Mouse (Mus musculus) embryonic facial prominence, embryonic 13.5 days (tissue): Measurements from ENCODE around the gene Kifap3. TPM values are rescaled to one million over a fixed set of nuclear protein-coding genes. Genes with fewer than 3 reads are reported as not detected.
A peak's percentile ranks its signal among the peaks of the same experiment; 100 is the strongest.

Source experiments
- ATAC-seq: fragments of 200-750 bp; cut with Nextera tagmentation; 2 replicates; pipeline ENCODE4 v1.8.0; 2017; ENCODE audit warnings: low read depth; ENCODE audit not compliant: insufficient number of reproducible peaks, insufficient read depth, low FRiP score, low TSS enrichment
- H3K27ac ChIP-seq: fragments of 300-500 bp; sonication (generic); 2 replicates; pipeline ENCODE4 v1.5.1; 2015; ENCODE audit warnings: moderate library complexity, mild to moderate bottlenecking, inconsistent platforms
- H3K27me3 ChIP-seq: fragments of 300-500 bp; sonication (generic); 2 replicates; pipeline ENCODE4 v1.6.1; 2015; ENCODE audit warnings: mild to moderate bottlenecking, inconsistent platforms
- H3K36me3 ChIP-seq: fragments of 300-500 bp; sonication (generic); 2 replicates; pipeline ENCODE4 v1.6.1; 2015; ENCODE audit warnings: mild to moderate bottlenecking, inconsistent platforms
- H3K4me1 ChIP-seq: fragments of 300-500 bp; sonication (generic); 2 replicates; pipeline ENCODE4 v1.6.1; 2015; ENCODE audit warnings: inconsistent platforms
- H3K4me2 ChIP-seq: fragments of 300-500 bp; sonication (generic); 2 replicates; pipeline ENCODE4 v1.6.1; 2015; ENCODE audit warnings: moderate library complexity, mild to moderate bottlenecking, inconsistent platforms
- H3K4me3 ChIP-seq: fragments of 300-500 bp; sonication (generic); 2 replicates; pipeline ENCODE4 v1.5.1; 2015; ENCODE audit warnings: mild to moderate bottlenecking, inconsistent platforms
- H3K9ac ChIP-seq: fragments of 300-500 bp; sonication (generic); 2 replicates; pipeline ENCODE4 v1.6.1; 2015; ENCODE audit warnings: mild to moderate bottlenecking, inconsistent platforms
- H3K9me3 ChIP-seq: fragments of 300-500 bp; sonication (generic); 2 replicates; pipeline ENCODE4 v1.6.1; 2016; ENCODE audit warnings: inconsistent platforms
- WGBS: fragments of 180-500 bp; shearing (Covaris S2); methylation state at CpG from one replicate; pipeline ENCODE4 v1.1.7; 2015; ENCODE audit warnings: mixed read lengths; 5-methylcytosine and 5-hydroxymethylcytosine counted together
- polyA plus RNA-seq: library from polyadenylated mRNA; unstranded; fragments of >200 nt; fragmentation: Nextera tagmentation; extraction: Ambion mirVana; gene quantifications from 2 replicates; pipeline ENCODE4 v1.2.1, GENCODE M21; 2015

The Kifap3 gene
- polyA plus RNA-seq, 1 experiment from 2014 or later: 60.1 TPM

- ATAC-seq: no peak
- Histone ChIP-seq H3K27me3 (no peaks in the 10 kb centered on the region), H3K4me2 (no peak overlapping the region), H3K36me3 (no peaks in the 10 kb centered on the region), H3K27ac (no peak overlapping the region), H3K9me3 (no peaks in the 10 kb centered on the region), H3K9ac (no peak overlapping the region), H3K4me3 (no peak overlapping the region), H3K4me1 (peaks cover 19% of the 10 kb centered on the region)
- WGBS: 90% methylated on average over 2 of the region's 2 CpGs
Observed at GRCm38 (mm10) chr1:163899575-163899974, 120.2 kb downstream of the Kifap3 start.

DNA sequence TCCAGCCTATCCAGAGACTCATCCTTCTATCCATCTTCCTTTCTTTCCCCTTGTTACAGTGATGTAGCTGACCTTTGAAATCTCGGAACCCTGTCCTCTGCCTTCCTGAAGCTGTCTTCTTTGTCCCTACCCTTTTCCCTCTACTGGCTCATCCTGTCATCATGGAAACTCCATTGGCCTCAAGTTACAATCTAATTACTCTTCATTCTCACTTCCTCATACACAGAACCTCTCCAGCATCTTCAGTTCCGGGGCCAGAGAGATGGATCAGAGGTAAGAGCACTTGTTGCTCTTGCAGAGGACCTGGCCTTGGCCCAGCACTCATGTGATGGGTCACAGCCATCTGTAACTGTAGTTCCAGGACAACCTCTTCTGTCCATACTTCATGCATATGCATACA lies 120.8 kb downstream of the Kifap3 start:
- Histone ChIP-seq H3K27me3 (no peaks in the 10 kb centered on the region), H3K4me3 (no peak overlapping the region)

DNA sequence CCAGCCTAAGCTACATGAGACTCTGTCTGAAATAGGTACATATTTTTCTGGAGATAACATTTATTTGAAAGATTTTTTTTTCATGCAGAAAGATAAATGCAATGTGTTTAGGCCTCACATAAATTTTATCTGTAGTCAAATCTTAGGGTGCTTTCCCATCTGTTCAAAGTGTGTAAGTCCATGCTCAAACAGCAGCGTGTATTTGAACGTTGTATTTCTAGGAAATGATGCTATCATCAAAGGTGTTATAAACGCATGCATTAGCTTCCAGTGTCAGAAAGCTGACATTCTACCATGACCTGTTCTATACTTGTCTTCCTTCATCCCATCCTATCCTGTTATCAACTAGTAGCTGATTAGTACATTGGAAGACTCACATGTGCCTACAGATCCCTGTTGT lies 124.0 kb downstream of the Kifap3 start:
- Histone ChIP-seq H3K27ac (no peak overlapping the region), H3K4me2 (no peak overlapping the region), H3K9me3 (no peaks in the 10 kb centered on the region), H3K36me3 (no peaks in the 10 kb centered on the region), H3K4me3 (no peak overlapping the region), H3K9ac (no peak overlapping the region), H3K4me1 (peaks cover 14% of the 10 kb centered on the region), H3K27me3 (no peaks in the 10 kb centered on the region)
- no peak for ATAC-seq
- 91% methylated on average over 3 of the region's 3 CpGs for WGBS

More for the DNA sequence above, 120.8 kb downstream of the Kifap3 start:
- Histone ChIP-seq H3K36me3 (no peaks in the 10 kb centered on the region), H3K9ac (no peak overlapping the region), H3K4me2 (no peak overlapping the region), H3K27ac (no peak overlapping the region), H3K4me1 (peaks cover 16% of the 10 kb centered on the region), H3K9me3 (no peaks in the 10 kb centered on the region)
- 86% methylated on average over 2 of the region's 2 CpGs for WGBS
- ATAC-seq: no peak

GRCm38 (mm10) chr1:163907007-163907811 lies 127.8 kb downstream of the Kifap3 start:
- ATAC-seq: peak; percentile 59; the same call in 1 of the 2 replicates
- Histone ChIP-seq H3K4me2 (0 out of 2 replicates have a peak overlapping the region, but pooled peaks have one; percentile 11), H3K36me3 (no peaks in the 10 kb centered on the region), H3K9me3 (no peaks in the 10 kb centered on the region), H3K27me3 (no peaks in the 10 kb centered on the region), H3K4me1 (peaks cover 13% of the 10 kb centered on the region), H3K9ac (no peak overlapping the region), H3K27ac (peak overlapping the region; percentile 69), H3K4me3 (no peak overlapping the region)
- WGBS: 14% methylated on average over 4 of the region's 4 CpGs

- H3K27ac ChIP-seq: no peak overlapping the region
- H3K9me3 ChIP-seq: no peaks in the 10 kb centered on the region
- no peaks in the 10 kb centered on the region for H3K27me3 ChIP-seq
- no peak overlapping the region for H3K4me3 ChIP-seq
- H3K9ac ChIP-seq: no peak overlapping the region
- H3K4me2 ChIP-seq: no peak overlapping the region
- 53% methylated on average over 11 of the region's 11 CpGs for WGBS
- H3K4me1 ChIP-seq: peaks cover 13% of the 10 kb centered on the region
- no peak for ATAC-seq
- H3K36me3 ChIP-seq: no peaks in the 10 kb centered on the region
Observed at GRCm38 (mm10) chr1:163908389-163908788, 129.0 kb downstream of the Kifap3 start.

GRCm38 (mm10) chr1:163910343-163910742 lies 131.0 kb downstream of the Kifap3 start:
- no peaks in the 10 kb centered on the region for H3K36me3 ChIP-seq
- peaks cover 13% of the 10 kb centered on the region for H3K4me1 ChIP-seq
- H3K27me3 ChIP-seq: no peaks in the 10 kb centered on the region
- H3K9me3 ChIP-seq: no peaks in the 10 kb centered on the region
- WGBS: 1% methylated on average over 2 of the region's 2 CpGs
- no peak overlapping the region for H3K9ac ChIP-seq
- H3K27ac ChIP-seq: no peak overlapping the region
- H3K4me2 ChIP-seq: no peak overlapping the region
- no peak overlapping the region for H3K4me3 ChIP-seq
- no peak for ATAC-seq

- no peak for ATAC-seq
Observed at GRCm38 (mm10) chr1:163910785-163911184, 131.4 kb downstream of the Kifap3 start.

DNA sequence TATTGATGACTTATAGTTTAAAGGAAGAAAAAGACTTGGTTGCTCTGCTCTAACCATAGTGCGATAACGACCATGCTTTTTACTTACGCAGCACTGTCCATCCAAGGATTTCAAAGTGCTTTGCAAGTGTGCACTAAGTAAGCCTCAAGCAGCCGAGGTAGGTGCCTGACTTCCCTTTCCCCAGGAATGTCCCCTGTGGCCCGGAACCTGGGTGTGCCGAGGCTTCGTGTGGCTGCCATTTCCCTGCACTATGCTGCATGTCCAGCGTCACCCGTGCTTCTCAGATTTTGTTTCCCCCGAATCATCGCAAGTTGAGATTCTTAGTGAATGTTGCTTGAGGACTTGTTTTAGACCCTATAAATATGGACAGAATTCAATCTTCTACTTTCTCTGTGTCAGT lies 132.6 kb downstream of the Kifap3 start:
- Histone ChIP-seq H3K4me2 (no peak overlapping the region), H3K9me3 (no peaks in the 10 kb centered on the region), H3K27me3 (no peaks in the 10 kb centered on the region), H3K4me3 (no peak overlapping the region), H3K9ac (no peak overlapping the region), H3K36me3 (peaks cover 11% of the 10 kb centered on the region), H3K27ac (no peak overlapping the region), H3K4me1 (peaks cover 13% of the 10 kb centered on the region)
- 92% methylated on average over 11 of the region's 11 CpGs for WGBS
- no peak for ATAC-seq

More at GRCm38 (mm10) chr1:163910785-163911184, 131.4 kb downstream of the Kifap3 start:
- Histone ChIP-seq H3K4me3 (no peak overlapping the region), H3K27ac (no peak overlapping the region), H3K9me3 (no peaks in the 10 kb centered on the region), H3K4me2 (no peak overlapping the region), H3K9ac (no peak overlapping the region), H3K27me3 (no peaks in the 10 kb centered on the region), H3K36me3 (peaks cover 3% of the 10 kb centered on the region; the same call in 1 of the 2 replicates), H3K4me1 (peaks cover 13% of the 10 kb centered on the region)
- 85% methylated on average over 9 of the region's 9 CpGs for WGBS

GRCm38 (mm10) chr1:163917349-163918160 lies 138.2 kb downstream of the Kifap3 start:
- H3K36me3 ChIP-seq: peaks cover 21% of the 10 kb centered on the region
- no peak overlapping the region for H3K4me3 ChIP-seq
- ATAC-seq: no peak
- WGBS: 96% methylated on average over 5 of the region's 5 CpGs
- no peak overlapping the region for H3K27ac ChIP-seq
- H3K27me3 ChIP-seq: no peaks in the 10 kb centered on the region
- no peak overlapping the region for H3K9ac ChIP-seq
- H3K9me3 ChIP-seq: no peaks in the 10 kb centered on the region
- no peak overlapping the region for H3K4me2 ChIP-seq
- H3K4me1 ChIP-seq: no peaks in the 10 kb centered on the region

DNA sequence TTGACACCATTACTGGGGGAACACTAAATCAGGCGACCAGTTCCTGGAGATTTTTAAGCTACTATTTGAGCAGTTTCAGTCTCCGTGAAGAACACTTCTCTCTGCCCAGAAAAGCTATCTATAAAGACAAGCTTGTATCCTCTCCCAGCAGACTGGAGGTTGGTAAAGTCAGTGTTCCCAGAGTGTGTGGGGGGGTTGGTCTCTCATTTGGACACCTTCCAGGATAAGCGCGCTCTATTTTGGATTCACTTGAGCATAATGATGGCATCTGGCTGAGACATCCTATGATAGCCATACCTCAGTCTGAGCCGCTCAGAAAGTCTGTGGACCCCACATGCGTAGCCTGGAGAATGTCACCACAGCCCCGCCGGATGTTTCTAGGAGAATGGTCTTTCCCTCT lies 144.7 kb downstream of the Kifap3 start:
- H3K4me3 ChIP-seq: no peak overlapping the region
- no peak overlapping the region for H3K27ac ChIP-seq
- no peak for ATAC-seq
- H3K9ac ChIP-seq: no peak overlapping the region
- H3K9me3 ChIP-seq: no peaks in the 10 kb centered on the region
- no peak overlapping the region for H3K4me2 ChIP-seq
- WGBS: 92% methylated on average over 8 of the region's 8 CpGs
- no peaks in the 10 kb centered on the region for H3K27me3 ChIP-seq
- 0 out of 2 replicates have a peak, but pooled peaks cover 4% of the 10 kb centered on the region for H3K4me1 ChIP-seq
- H3K36me3 ChIP-seq: no peaks in the 10 kb centered on the region

DNA sequence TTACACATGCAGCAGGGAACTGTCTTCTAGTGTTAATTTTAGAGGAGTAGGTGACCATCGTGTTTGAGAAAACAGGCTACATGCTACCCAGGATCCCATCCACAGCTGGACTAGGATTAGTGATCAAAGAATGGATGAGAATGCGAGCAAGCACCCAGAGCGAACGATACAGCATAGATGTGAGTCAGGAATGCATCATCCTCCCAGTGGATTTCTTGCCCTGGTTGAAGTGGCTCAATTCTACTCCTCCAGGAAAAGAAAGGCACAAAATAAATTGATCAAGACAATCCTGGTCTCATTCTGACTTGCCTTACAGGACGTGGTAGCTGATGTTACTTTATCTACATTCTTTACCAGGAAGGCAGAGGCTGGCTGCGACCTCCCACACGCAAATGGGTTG lies 149.5 kb downstream of the Kifap3 start, which contains the start of gene Scyl3:
TSS of gene Scyl3 (plus strand) at position 255 of the 400 bp plus-strand sequence.
- Histone ChIP-seq H3K27ac (peak within 1 kb of the TSS; percentile 73), H3K9me3 (no peaks in the 10 kb centered on the region), H3K27me3 (no peaks in the 10 kb centered on the region), H3K36me3 (peaks cover 7% of the 10 kb centered on the region), H3K4me2 (peak within 1 kb of the TSS; percentile 76), H3K9ac (peak within 1 kb of the TSS; percentile 95), H3K4me3 (peak within 1 kb of the TSS; percentile 96), H3K4me1 (peaks cover 18% of the 10 kb centered on the region)
- no peak for ATAC-seq
- WGBS: 61% methylated on average over 7 of the region's 7 CpGs
